Mouse (Mus musculus) erythroblast, embryonic 14.5 days (primary cell): ENCODE measurements around the gene Tekt3.

Source experiments
- GATA1 ChIP-seq: IDR thresholded peaks from 2 replicates; pipeline ENCODE4 v1.6.1; 2012; ENCODE audit warnings: low read length, inconsistent platforms, mixed read lengths
- TAL1 ChIP-seq: IDR thresholded peaks from 3 replicates; pipeline ENCODE4 v1.6.1; 2012; ENCODE audit warnings: low read length, inconsistent platforms, mixed read lengths

DNA sequence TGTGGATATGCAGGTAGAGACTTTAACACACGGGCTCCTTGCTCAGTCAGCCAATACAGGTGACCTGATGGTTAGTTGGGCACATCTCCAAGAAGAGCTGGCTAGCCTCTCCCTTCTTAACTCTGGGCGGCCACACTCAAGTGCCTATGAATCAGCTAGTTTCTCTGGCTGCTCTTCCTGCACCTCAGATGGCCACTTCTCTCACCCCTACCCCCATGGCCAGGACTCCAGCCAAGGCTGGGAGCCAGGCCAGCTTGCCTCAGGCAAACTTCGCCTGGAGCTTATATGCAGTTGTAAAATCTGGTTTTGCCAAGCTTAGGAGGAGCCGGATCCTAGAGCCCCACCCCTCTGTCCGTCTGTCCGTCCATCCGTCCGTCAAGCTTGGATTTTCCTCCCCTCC lies 69.0 kb downstream of the Tekt3 start:
- no peak for TF ChIP-seq TAL1
- TF ChIP-seq GATA1, result no peak
